Mouse (Mus musculus) brain, embryonic 18.5 days (tissue): ENCODE measurements at regions not wholly inside any gene's neighbourhood (a gene's known extent, or its start where the extent isn't known, plus 50 kb on each side); places are given as distances from the start of the nearest gene placed in this dataset.

Experiments used
- DNase-seq: peaks from one replicate; pipeline ENCODE4 v3.0.0-alpha.2; 2012; ENCODE audit warnings: low read depth, low spot score

DNA sequence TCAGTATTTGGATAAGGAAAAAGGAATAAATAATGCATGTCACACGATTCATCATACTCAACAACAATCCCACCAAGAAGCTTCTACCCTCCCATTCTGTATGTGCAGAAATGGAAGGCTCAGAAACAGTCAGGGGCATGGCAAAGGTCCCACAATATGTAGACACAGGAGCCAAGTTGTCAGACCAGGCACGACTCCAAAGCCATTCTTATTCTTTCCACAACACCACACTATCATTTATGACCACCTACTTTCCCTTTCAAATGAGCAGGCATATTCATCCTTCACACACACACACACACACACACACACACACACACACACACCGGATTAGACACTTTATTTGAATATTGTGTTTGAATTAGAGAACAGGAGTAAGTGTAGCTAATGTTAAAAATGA is 232.0 kb downstream of the Rab28 start:
- peak; percentile 36 for DNase-seq

GRCm38 (mm10) chr5:41445512-41446005 is 262.4 kb downstream of the Rab28 start:
- no peak for DNase-seq

- no peak for DNase-seq
Observed at GRCm38 (mm10) chr5:41441081-41441480, 266.9 kb downstream of the Rab28 start.

- DNase-seq, result no peak
Observed at GRCm38 (mm10) chr5:41419121-41419874, 288.7 kb downstream of the Rab28 start.

DNA sequence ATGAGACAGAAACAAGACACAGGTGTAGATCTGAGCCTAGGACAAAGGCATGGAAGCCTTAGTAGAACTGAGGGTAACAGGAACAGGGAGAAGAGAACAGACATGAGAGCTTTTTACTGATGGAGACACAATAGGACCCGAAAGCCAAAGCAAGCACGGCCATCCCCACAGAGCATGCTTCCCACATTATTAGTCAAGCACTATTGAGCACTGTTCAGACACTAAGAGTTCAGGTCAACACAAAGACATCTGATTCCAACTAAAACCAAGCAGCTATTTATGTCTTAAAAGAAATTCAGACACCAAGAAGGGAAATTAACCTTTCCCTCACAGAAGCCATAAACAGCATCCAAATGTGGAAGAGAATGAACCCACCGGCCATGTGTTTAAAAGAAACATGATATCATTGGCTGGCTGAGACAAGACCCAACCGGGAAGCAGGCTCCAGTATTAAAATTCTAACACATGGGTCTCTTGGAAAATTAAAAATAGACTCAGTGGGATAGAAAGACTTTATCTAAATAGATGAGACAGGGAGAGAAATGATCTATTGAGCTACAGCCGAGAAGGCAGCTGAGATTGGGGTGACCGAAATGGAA is 298.8 kb downstream of the Rab28 start:
- no peak for DNase-seq

DNA sequence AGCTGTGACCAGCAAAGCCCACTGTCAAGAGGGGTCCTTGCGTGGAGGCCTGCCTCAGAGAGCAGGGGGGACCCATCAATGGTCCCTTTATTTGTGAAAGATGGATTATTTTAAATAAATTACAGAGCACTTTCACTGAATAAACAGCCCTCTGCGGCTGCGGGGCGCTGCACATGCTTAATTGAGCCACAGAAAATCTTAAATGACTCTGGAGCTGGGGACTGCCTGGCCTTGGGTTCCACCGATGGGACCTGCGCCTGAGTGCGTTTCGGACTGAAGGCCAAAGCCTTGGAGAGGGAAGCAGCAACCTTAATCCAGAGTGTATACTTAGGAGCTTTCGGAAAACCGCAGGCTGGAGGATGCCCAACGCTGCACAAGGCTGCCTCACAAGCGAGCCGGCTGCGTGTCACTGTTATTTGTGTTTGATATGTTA is 315.1 kb downstream of the Rab28 start:
- DNase-seq, result no peak

- DNase-seq, result no peak
Observed at GRCm38 (mm10) chr5:41392137-41392554, 315.8 kb downstream of the Rab28 start.

DNA sequence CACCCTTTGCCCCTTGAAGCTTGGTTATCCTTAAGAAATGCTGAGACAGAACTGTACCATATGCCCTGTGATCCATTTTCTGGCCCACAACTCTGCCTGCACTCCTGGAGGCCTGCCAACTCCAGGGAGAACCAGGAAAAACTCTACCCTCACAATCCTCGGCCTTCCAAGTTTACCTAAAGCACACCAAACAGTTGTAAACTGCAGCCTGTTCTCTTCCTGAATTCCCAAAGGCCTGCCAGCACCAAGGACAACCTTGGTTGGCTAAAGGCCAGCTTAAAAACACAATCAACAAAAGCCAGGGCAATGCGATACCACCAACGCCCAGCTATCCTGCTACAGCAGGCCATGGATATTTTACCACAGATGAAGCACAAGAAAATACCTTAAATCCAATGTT is 334.5 kb downstream of the Rab28 start:
- DNase-seq, result no peak

GRCm38 (mm10) chr5:41371461-41371860 is 336.5 kb downstream of the Rab28 start:
- no peak for DNase-seq

DNA sequence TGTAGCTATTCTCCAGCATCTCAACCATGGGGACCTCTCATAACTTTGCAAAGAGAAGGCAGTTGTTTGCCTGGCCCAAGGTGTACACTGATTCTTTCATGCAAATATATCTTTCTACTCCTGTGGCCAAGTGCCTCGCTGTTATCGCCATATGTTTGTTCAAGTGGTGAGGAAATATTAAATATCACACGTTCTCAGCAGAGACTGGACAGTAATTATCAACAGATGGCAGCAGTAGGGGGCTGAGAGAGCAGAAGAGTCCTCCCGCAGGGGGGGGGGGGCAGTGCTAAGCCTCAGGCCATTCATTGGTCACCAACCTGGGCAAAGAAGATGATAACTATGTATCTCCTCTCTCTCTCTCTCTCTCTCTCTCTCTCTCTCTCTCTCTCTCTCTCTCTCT is 337.6 kb downstream of the Rab28 start:
- no peak for DNase-seq

DNA sequence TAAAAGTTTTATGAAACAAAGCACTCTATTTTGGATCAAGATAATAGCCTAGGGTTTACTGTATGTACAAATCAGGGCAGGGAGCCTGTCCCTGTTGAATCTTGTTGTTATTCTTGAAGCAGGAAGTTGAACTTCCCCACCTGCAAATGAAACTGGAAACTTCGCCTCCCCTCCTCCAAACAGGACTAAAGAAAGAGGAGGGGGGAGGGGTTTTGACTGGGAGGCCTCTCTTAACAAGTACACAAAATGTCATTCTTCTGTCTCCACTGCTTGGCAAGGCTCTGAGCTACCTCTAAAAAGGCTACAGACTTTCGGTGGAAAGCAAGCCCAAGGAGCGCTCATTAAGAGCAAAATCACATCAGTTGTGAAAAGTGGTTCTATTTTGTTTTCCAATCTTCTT is 338.1 kb downstream of the Rab28 start:
- no peak for DNase-seq

GRCm38 (mm10) chr5:41365883-41366282 is 342.1 kb downstream of the Rab28 start:
- DNase-seq, result no peak

- DNase-seq, result no peak
Observed at GRCm38 (mm10) chr5:41348410-41348821, 359.5 kb downstream of the Rab28 start.

- no peak for DNase-seq
Observed at GRCm38 (mm10) chr5:41347416-41347815, 360.5 kb downstream of the Rab28 start.

- DNase-seq, result no peak
Observed at GRCm38 (mm10) chr5:41340581-41340980, 367.4 kb downstream of the Rab28 start.

DNA sequence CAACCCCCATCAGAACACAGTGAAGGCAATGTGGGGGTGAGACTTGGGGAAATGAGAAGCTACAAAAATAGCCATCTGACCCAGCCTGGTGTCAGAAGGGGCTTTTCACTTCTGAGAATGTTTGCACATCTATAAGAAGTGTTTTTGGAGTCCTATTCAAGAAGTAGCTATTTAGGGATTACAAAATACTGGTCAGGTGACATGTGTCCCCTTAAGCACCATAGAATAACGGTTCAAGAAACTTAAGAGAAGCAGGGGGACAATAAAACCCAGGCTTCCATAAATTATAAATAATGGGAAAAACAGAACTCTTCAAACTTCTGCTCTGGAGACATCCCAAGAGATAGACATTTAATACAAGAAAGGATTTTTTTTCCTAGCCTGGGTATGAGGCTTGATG is 411.5 kb downstream of the Rab28 start:
- no peak for DNase-seq

- no peak for DNase-seq
Observed at GRCm38 (mm10) chr5:41266731-41267130, 441.2 kb downstream of the Rab28 start.

- DNase-seq, result no peak
Observed at GRCm38 (mm10) chr5:41266317-41266716, 441.6 kb downstream of the Rab28 start.

DNA sequence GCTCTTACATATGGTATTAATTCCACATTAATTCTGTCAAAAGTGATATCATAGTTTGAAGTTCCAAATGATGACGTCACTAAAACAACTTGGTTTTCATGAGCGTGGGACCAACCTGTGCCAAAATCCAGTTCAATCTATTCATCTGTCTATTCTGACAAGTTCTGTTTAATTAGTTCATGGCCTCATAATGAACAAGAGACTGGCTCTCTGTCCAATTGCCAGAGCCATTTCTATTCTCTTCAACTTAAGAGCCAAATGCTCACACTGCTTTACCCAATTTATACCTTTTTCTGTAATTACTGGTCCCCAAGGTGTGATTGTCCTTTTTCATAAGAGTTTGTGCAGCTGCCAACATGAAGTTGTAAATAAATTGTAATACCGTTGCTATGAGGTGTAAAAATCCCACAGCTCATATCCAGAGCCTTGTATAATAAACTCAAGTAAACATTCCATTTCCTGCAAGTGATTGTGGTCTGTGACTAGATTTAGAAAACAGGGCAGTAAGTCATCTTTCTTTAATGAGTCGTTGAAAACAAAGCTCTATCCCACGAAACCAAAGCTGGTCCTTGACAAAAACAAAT is 446.2 kb downstream of the Rab28 start:
- DNase-seq, result no peak
